Mouse (Mus musculus): Measurements from ENCODE around the gene Spint5. TPM values are rescaled to one million over a fixed set of nuclear protein-coding genes. Genes with fewer than 3 reads are reported as not detected.
A peak's percentile ranks its signal among the peaks of the same experiment; 100 is the strongest.

Gene Spint5
- not detected in 2 replicates for polyA plus RNA-seq (2014; fragmentation: Nextera tagmentation; extraction: Ambion mirVana)

- WGBS: 83% methylated on average over 6 of the region's 6 CpGs
- no peak for ATAC-seq (ENCODE audit: low read depth)
- Histone ChIP-seq H3K4me2 (ENCODE audit: low read depth, low read length) (no peak within 1 kb of the TSS), H3K4me1 (ENCODE audit: control insufficient read depth, insufficient read depth, low read length) (no peaks in the 10 kb centered on the region), H3K4me3 (ENCODE audit: low read depth, low read length) (no peak within 1 kb of the TSS), H3K27me3 (ENCODE audit: control insufficient read depth, insufficient read depth, low read length) (no peaks in the 10 kb centered on the region), H3K9me3 (ENCODE audit: control insufficient read depth, low read length) (no peaks in the 10 kb centered on the region), H3K9ac (replicated peaks; ENCODE audit: low read depth, low read length) (no peak within 1 kb of the TSS), H3K36me3 (ENCODE audit: control insufficient read depth, insufficient read depth, low read length) (no peaks in the 10 kb centered on the region), H3K27ac (ENCODE audit: low read depth, low read length) (no peak within 1 kb of the TSS)
These were observed at the start of gene Spint5 for GRCm38 (mm10) chr2:164715005-164715404. Gene Spint5 (plus strand): TSS chr2:164715305.

GRCm38 (mm10) chr2:164670261-164670660 lies 44.8 kb upstream of the Spint5 start:
- WGBS: 85% methylated on average over 5 of the region's 5 CpGs
- no peak overlapping the region for H3K4me2 ChIP-seq (ENCODE audit: low read depth, low read length)
- no peak for ATAC-seq (ENCODE audit: low read depth)
- no peak overlapping the region for H3K4me3 ChIP-seq (ENCODE audit: low read depth, low read length)
- H3K27me3 ChIP-seq (ENCODE audit: control insufficient read depth, insufficient read depth, low read length): no peaks in the 10 kb centered on the region
- no peaks in the 10 kb centered on the region for H3K9me3 ChIP-seq (ENCODE audit: control insufficient read depth, low read length)
- no peak overlapping the region for H3K27ac ChIP-seq (ENCODE audit: low read depth, low read length)
- H3K36me3 ChIP-seq (ENCODE audit: control insufficient read depth, insufficient read depth, low read length): no peaks in the 10 kb centered on the region
- H3K4me1 ChIP-seq (ENCODE audit: control insufficient read depth, insufficient read depth, low read length): no peaks in the 10 kb centered on the region
- H3K9ac ChIP-seq (replicated peaks; ENCODE audit: low read depth, low read length): no peak overlapping the region

GRCm38 (mm10) chr2:164670938-164671337 lies 44.2 kb upstream of the Spint5 start:
- Histone ChIP-seq H3K4me2 (ENCODE audit: low read depth, low read length) (no peak overlapping the region), H3K4me1 (ENCODE audit: control insufficient read depth, insufficient read depth, low read length) (no peaks in the 10 kb centered on the region), H3K9me3 (ENCODE audit: control insufficient read depth, low read length) (no peaks in the 10 kb centered on the region), H3K27ac (ENCODE audit: low read depth, low read length) (no peak overlapping the region), H3K36me3 (ENCODE audit: control insufficient read depth, insufficient read depth, low read length) (no peaks in the 10 kb centered on the region), H3K9ac (replicated peaks; ENCODE audit: low read depth, low read length) (no peak overlapping the region), H3K4me3 (ENCODE audit: low read depth, low read length) (no peak overlapping the region), H3K27me3 (ENCODE audit: control insufficient read depth, insufficient read depth, low read length) (no peaks in the 10 kb centered on the region)
- no peak for ATAC-seq (ENCODE audit: low read depth)
- WGBS: 22% methylated on average over 1 of the region's 1 CpGs

- WGBS: 88% methylated on average over 7 of the region's 7 CpGs
- H3K4me3 ChIP-seq (ENCODE audit: low read depth, low read length): no peak within 1 kb of the TSS
- no peak within 1 kb of the TSS for H3K9ac ChIP-seq (replicated peaks; ENCODE audit: low read depth, low read length)
- no peak within 1 kb of the TSS for H3K4me2 ChIP-seq (ENCODE audit: low read depth, low read length)
- H3K9me3 ChIP-seq (ENCODE audit: control insufficient read depth, low read length): no peaks in the 10 kb centered on the region
- ATAC-seq (ENCODE audit: low read depth): no peak
- no peaks in the 10 kb centered on the region for H3K27me3 ChIP-seq (ENCODE audit: control insufficient read depth, insufficient read depth, low read length)
- H3K36me3 ChIP-seq (ENCODE audit: control insufficient read depth, insufficient read depth, low read length): no peaks in the 10 kb centered on the region
- H3K4me1 ChIP-seq (ENCODE audit: control insufficient read depth, insufficient read depth, low read length): no peaks in the 10 kb centered on the region
- no peak within 1 kb of the TSS for H3K27ac ChIP-seq (ENCODE audit: low read depth, low read length)
These were observed 41.1 kb upstream of the Spint5 start, which contains the start of gene Wfdc11 for GRCm38 (mm10) chr2:164673987-164674386. Gene Wfdc11 (minus strand): TSS chr2:164674087.

GRCm38 (mm10) chr2:164676103-164676502 lies 39.0 kb upstream of the Spint5 start:
- no peaks in the 10 kb centered on the region for H3K9me3 ChIP-seq (ENCODE audit: control insufficient read depth, low read length)
- H3K27ac ChIP-seq (ENCODE audit: low read depth, low read length): no peak overlapping the region
- WGBS: 82% methylated on average over 7 of the region's 7 CpGs
- no peak overlapping the region for H3K4me2 ChIP-seq (ENCODE audit: low read depth, low read length)
- no peak overlapping the region for H3K9ac ChIP-seq (replicated peaks; ENCODE audit: low read depth, low read length)
- H3K4me3 ChIP-seq (ENCODE audit: low read depth, low read length): no peak overlapping the region
- no peak for ATAC-seq (ENCODE audit: low read depth)
- H3K4me1 ChIP-seq (ENCODE audit: control insufficient read depth, insufficient read depth, low read length): peaks cover 4% of the 10 kb centered on the region; the same call in 1 of the 2 replicates
- H3K27me3 ChIP-seq (ENCODE audit: control insufficient read depth, insufficient read depth, low read length): no peaks in the 10 kb centered on the region
- H3K36me3 ChIP-seq (ENCODE audit: control insufficient read depth, insufficient read depth, low read length): no peaks in the 10 kb centered on the region

- Histone ChIP-seq H3K36me3 (ENCODE audit: control insufficient read depth, insufficient read depth, low read length) (no peaks in the 10 kb centered on the region), H3K4me1 (ENCODE audit: control insufficient read depth, insufficient read depth, low read length) (peaks cover 4% of the 10 kb centered on the region; the same call in 1 of the 2 replicates), H3K9ac (replicated peaks; ENCODE audit: low read depth, low read length) (no peak overlapping the region), H3K4me2 (ENCODE audit: low read depth, low read length) (no peak overlapping the region), H3K27me3 (ENCODE audit: control insufficient read depth, insufficient read depth, low read length) (no peaks in the 10 kb centered on the region), H3K4me3 (ENCODE audit: low read depth, low read length) (no peak overlapping the region), H3K9me3 (ENCODE audit: control insufficient read depth, low read length) (no peaks in the 10 kb centered on the region), H3K27ac (ENCODE audit: low read depth, low read length) (no peak overlapping the region)
- ATAC-seq (ENCODE audit: low read depth): no peak
- WGBS: 85% methylated on average over 16 of the region's 16 CpGs
These were observed 38.0 kb upstream of the Spint5 start for GRCm38 (mm10) chr2:164676916-164677685.

GRCm38 (mm10) chr2:164678848-164679625 lies 36.1 kb upstream of the Spint5 start:
- H3K4me2 ChIP-seq (ENCODE audit: low read depth, low read length): peak overlapping the region; percentile 52
- WGBS: 21% methylated on average over 19 of the region's 19 CpGs
- H3K4me1 ChIP-seq (ENCODE audit: control insufficient read depth, insufficient read depth, low read length): peaks cover 4% of the 10 kb centered on the region; the same call in 1 of the 2 replicates
- H3K9me3 ChIP-seq (ENCODE audit: control insufficient read depth, low read length): no peaks in the 10 kb centered on the region
- peak; percentile 65; the same call in 1 of the 2 replicates for ATAC-seq (ENCODE audit: low read depth)
- peak overlapping the region; percentile 19 for H3K4me3 ChIP-seq (ENCODE audit: low read depth, low read length)
- no peaks in the 10 kb centered on the region for H3K36me3 ChIP-seq (ENCODE audit: control insufficient read depth, insufficient read depth, low read length)
- H3K27me3 ChIP-seq (ENCODE audit: control insufficient read depth, insufficient read depth, low read length): no peaks in the 10 kb centered on the region
- no peak overlapping the region for H3K27ac ChIP-seq (ENCODE audit: low read depth, low read length)
- H3K9ac ChIP-seq (replicated peaks; ENCODE audit: low read depth, low read length): no peak overlapping the region

GRCm38 (mm10) chr2:164679906-164680305 lies 35.2 kb upstream of the Spint5 start:
- no peak for ATAC-seq (ENCODE audit: low read depth)
- 50% methylated on average over 3 of the region's 3 CpGs for WGBS
- no peaks in the 10 kb centered on the region for H3K36me3 ChIP-seq (ENCODE audit: control insufficient read depth, insufficient read depth, low read length)
- H3K27ac ChIP-seq (ENCODE audit: low read depth, low read length): no peak overlapping the region
- no peak overlapping the region for H3K9ac ChIP-seq (replicated peaks; ENCODE audit: low read depth, low read length)
- H3K4me2 ChIP-seq (ENCODE audit: low read depth, low read length): no peak overlapping the region
- no peaks in the 10 kb centered on the region for H3K27me3 ChIP-seq (ENCODE audit: control insufficient read depth, insufficient read depth, low read length)
- no peak overlapping the region for H3K4me3 ChIP-seq (ENCODE audit: low read depth, low read length)
- H3K4me1 ChIP-seq (ENCODE audit: control insufficient read depth, insufficient read depth, low read length): peaks cover 4% of the 10 kb centered on the region; the same call in 1 of the 2 replicates
- no peaks in the 10 kb centered on the region for H3K9me3 ChIP-seq (ENCODE audit: control insufficient read depth, low read length)

- Histone ChIP-seq H3K4me1 (ENCODE audit: control insufficient read depth, insufficient read depth, low read length) (no peaks in the 10 kb centered on the region), H3K9me3 (ENCODE audit: control insufficient read depth, low read length) (no peaks in the 10 kb centered on the region), H3K36me3 (ENCODE audit: control insufficient read depth, insufficient read depth, low read length) (no peaks in the 10 kb centered on the region), H3K27me3 (ENCODE audit: control insufficient read depth, insufficient read depth, low read length) (no peaks in the 10 kb centered on the region), H3K9ac (replicated peaks; ENCODE audit: low read depth, low read length) (no peak within 1 kb of the TSS), H3K4me3 (ENCODE audit: low read depth, low read length) (no peak within 1 kb of the TSS), H3K4me2 (ENCODE audit: low read depth, low read length) (no peak within 1 kb of the TSS), H3K27ac (ENCODE audit: low read depth, low read length) (no peak within 1 kb of the TSS)
- 70% methylated on average over 3 of the region's 3 CpGs for WGBS
- ATAC-seq (ENCODE audit: low read depth): no peak
These were observed 30.3 kb upstream of the Spint5 start, which contains the start of gene Wfdc13 for GRCm38 (mm10) chr2:164684807-164685206. Gene Wfdc13 (plus strand): TSS chr2:164685107.
